Mouse (Mus musculus): ENCODE measurements at regions not wholly inside any gene's neighbourhood (a gene's known extent, or its start where the extent isn't known, plus 50 kb on each side); places are given as distances from the start of the nearest gene placed in this dataset.

GRCm38 (mm10) chr17:84009194-84009593 lies 161.4 kb upstream of the Haao start:
- peak overlapping the region; percentile 32; the same call in 1 of the 2 replicates for H3K27ac ChIP-seq (replicated peaks; ENCODE audit: low read depth, low read length)
- H3K27me3 ChIP-seq (ENCODE audit: control insufficient read depth, insufficient read depth, low read length), result no peaks in the 10 kb centered on the region
- no peaks in the 10 kb centered on the region for H3K9me3 ChIP-seq (replicated peaks; ENCODE audit: control insufficient read depth, low read length)
- peaks cover 3% of the 10 kb centered on the region for H3K4me1 ChIP-seq (ENCODE audit: control insufficient read depth, insufficient read depth, low read length)
- H3K36me3 ChIP-seq (replicated peaks; ENCODE audit: control insufficient read depth, insufficient read depth, low read depth, low read length), result no peaks in the 10 kb centered on the region
- 38% methylated on average over 8 of the region's 8 CpGs for WGBS
- DNase-seq (ENCODE audit: low spot score) (no peak), ATAC-seq (replicated peaks; ENCODE audit: insufficient number of reproducible peaks, low FRiP score, low TSS enrichment, low read depth) (no peak)
- H3K4me3 ChIP-seq (ENCODE audit: low read depth, low read length), result no peak overlapping the region
- H3K9ac ChIP-seq (replicated peaks; ENCODE audit: low read length), result no peak overlapping the region
- H3K4me2 ChIP-seq (ENCODE audit: low read depth, low read length), result no peak overlapping the region

GRCm38 (mm10) chr17:84008682-84009052 lies 160.9 kb upstream of the Haao start:
- WGBS, result 27% methylated on average over 7 of the region's 7 CpGs
- H3K27me3 ChIP-seq (ENCODE audit: control insufficient read depth, insufficient read depth, low read length), result no peaks in the 10 kb centered on the region
- H3K4me3 ChIP-seq (ENCODE audit: low read depth, low read length), result no peak overlapping the region
- H3K36me3 ChIP-seq (replicated peaks; ENCODE audit: control insufficient read depth, insufficient read depth, low read depth, low read length), result no peaks in the 10 kb centered on the region
- no peak overlapping the region for H3K9ac ChIP-seq (replicated peaks; ENCODE audit: low read length)
- no peak overlapping the region for H3K4me2 ChIP-seq (ENCODE audit: low read depth, low read length)
- DNase-seq (ENCODE audit: low spot score), result no peak
- no peak for ATAC-seq (replicated peaks; ENCODE audit: insufficient number of reproducible peaks, low FRiP score, low TSS enrichment, low read depth)
- H3K27ac ChIP-seq (replicated peaks; ENCODE audit: low read depth, low read length), result no peak overlapping the region; the same call in 1 of the 2 replicates
- H3K9me3 ChIP-seq (replicated peaks; ENCODE audit: control insufficient read depth, low read length), result no peaks in the 10 kb centered on the region
- peaks cover 7% of the 10 kb centered on the region for H3K4me1 ChIP-seq (ENCODE audit: control insufficient read depth, insufficient read depth, low read length)

GRCm38 (mm10) chr17:84008035-84008681 lies 160.4 kb upstream of the Haao start:
- 0 out of 2 replicates have a peak, but pooled peaks have one; percentile 7 for ATAC-seq (replicated peaks; ENCODE audit: insufficient number of reproducible peaks, low FRiP score, low TSS enrichment, low read depth)
- H3K9ac ChIP-seq (replicated peaks; ENCODE audit: low read length), result no peak overlapping the region
- DNase-seq (ENCODE audit: low spot score), result no peak
- 78% methylated on average over 12 of the region's 12 CpGs for WGBS
- peaks cover 7% of the 10 kb centered on the region for H3K4me1 ChIP-seq (ENCODE audit: control insufficient read depth, insufficient read depth, low read length)
- no peak overlapping the region for H3K27ac ChIP-seq (replicated peaks; ENCODE audit: low read depth, low read length)
- no peaks in the 10 kb centered on the region for H3K9me3 ChIP-seq (replicated peaks; ENCODE audit: control insufficient read depth, low read length)
- H3K36me3 ChIP-seq (replicated peaks; ENCODE audit: control insufficient read depth, insufficient read depth, low read depth, low read length), result no peaks in the 10 kb centered on the region
- H3K4me2 ChIP-seq (ENCODE audit: low read depth, low read length), result no peak overlapping the region
- H3K4me3 ChIP-seq (ENCODE audit: low read depth, low read length), result no peak overlapping the region
- no peaks in the 10 kb centered on the region for H3K27me3 ChIP-seq (ENCODE audit: control insufficient read depth, insufficient read depth, low read length)

- Histone ChIP-seq H3K9ac (replicated peaks; ENCODE audit: low read length) (no peak overlapping the region), H3K4me3 (ENCODE audit: low read depth, low read length) (no peak overlapping the region), H3K9me3 (replicated peaks; ENCODE audit: control insufficient read depth, low read length) (no peaks in the 10 kb centered on the region), H3K27ac (replicated peaks; ENCODE audit: low read depth, low read length) (no peak overlapping the region), H3K4me2 (ENCODE audit: low read depth, low read length) (no peak overlapping the region), H3K4me1 (ENCODE audit: control insufficient read depth, insufficient read depth, low read length) (peaks cover 7% of the 10 kb centered on the region), H3K27me3 (ENCODE audit: control insufficient read depth, insufficient read depth, low read length) (no peaks in the 10 kb centered on the region), H3K36me3 (replicated peaks; ENCODE audit: control insufficient read depth, insufficient read depth, low read depth, low read length) (no peaks in the 10 kb centered on the region)
- ATAC-seq (replicated peaks; ENCODE audit: insufficient number of reproducible peaks, low FRiP score, low TSS enrichment, low read depth) (no peak), DNase-seq (ENCODE audit: low spot score) (no peak)
- 90% methylated on average over 9 of the region's 9 CpGs for WGBS
Measured at GRCm38 (mm10) chr17:84006748-84007147, 159.0 kb upstream of the Haao start.

GRCm38 (mm10) chr17:84004237-84004636 lies 156.5 kb upstream of the Haao start:
- Histone ChIP-seq H3K36me3 (replicated peaks; ENCODE audit: control insufficient read depth, insufficient read depth, low read depth, low read length) (no peaks in the 10 kb centered on the region), H3K9me3 (replicated peaks; ENCODE audit: control insufficient read depth, low read length) (no peaks in the 10 kb centered on the region), H3K9ac (replicated peaks; ENCODE audit: low read length) (peak overlapping the region; percentile 28), H3K4me2 (ENCODE audit: low read depth, low read length) (no peak overlapping the region), H3K4me1 (ENCODE audit: control insufficient read depth, insufficient read depth, low read length) (peaks cover 7% of the 10 kb centered on the region), H3K27ac (replicated peaks; ENCODE audit: low read depth, low read length) (no peak overlapping the region; the same call in 1 of the 2 replicates), H3K4me3 (ENCODE audit: low read depth, low read length) (no peak overlapping the region), H3K27me3 (ENCODE audit: control insufficient read depth, insufficient read depth, low read length) (no peaks in the 10 kb centered on the region)
- ATAC-seq (replicated peaks; ENCODE audit: insufficient number of reproducible peaks, low FRiP score, low TSS enrichment, low read depth), result no peak
- WGBS, result 28% methylated on average over 6 of the region's 6 CpGs
- no peak for DNase-seq (ENCODE audit: low spot score)

GRCm38 (mm10) chr17:84003489-84004234 lies 155.9 kb upstream of the Haao start:
- no peak for ATAC-seq (replicated peaks; ENCODE audit: insufficient number of reproducible peaks, low FRiP score, low TSS enrichment, low read depth)
- 40% methylated on average over 9 of the region's 9 CpGs for WGBS
- peak overlapping the region; percentile 28 for H3K9ac ChIP-seq (replicated peaks; ENCODE audit: low read length)
- H3K27me3 ChIP-seq (ENCODE audit: control insufficient read depth, insufficient read depth, low read length), result no peaks in the 10 kb centered on the region
- peaks cover 7% of the 10 kb centered on the region for H3K4me1 ChIP-seq (ENCODE audit: control insufficient read depth, insufficient read depth, low read length)
- H3K36me3 ChIP-seq (replicated peaks; ENCODE audit: control insufficient read depth, insufficient read depth, low read depth, low read length), result no peaks in the 10 kb centered on the region
- H3K27ac ChIP-seq (replicated peaks; ENCODE audit: low read depth, low read length), result no peak overlapping the region; the same call in 1 of the 2 replicates
- H3K9me3 ChIP-seq (replicated peaks; ENCODE audit: control insufficient read depth, low read length), result no peaks in the 10 kb centered on the region
- DNase-seq (ENCODE audit: low spot score), result no peak
- H3K4me2 ChIP-seq (ENCODE audit: low read depth, low read length), result no peak overlapping the region
- no peak overlapping the region for H3K4me3 ChIP-seq (ENCODE audit: low read depth, low read length)

- WGBS, result 83% methylated on average over 6 of the region's 6 CpGs
Measured at GRCm38 (mm10) chr17:84002939-84003338, 155.2 kb upstream of the Haao start.

GRCm38 (mm10) chr17:84002327-84002726 lies 154.6 kb upstream of the Haao start:
- no peak overlapping the region for H3K27ac ChIP-seq (replicated peaks; ENCODE audit: low read depth, low read length)
- no peaks in the 10 kb centered on the region for H3K27me3 ChIP-seq (ENCODE audit: control insufficient read depth, insufficient read depth, low read length)
- 95% methylated on average over 16 of the region's 16 CpGs for WGBS
- no peak overlapping the region for H3K4me2 ChIP-seq (ENCODE audit: low read depth, low read length)
- H3K9ac ChIP-seq (replicated peaks; ENCODE audit: low read length), result no peak overlapping the region
- peaks cover 7% of the 10 kb centered on the region for H3K4me1 ChIP-seq (ENCODE audit: control insufficient read depth, insufficient read depth, low read length)
- DNase-seq (ENCODE audit: low spot score) (no peak), ATAC-seq (replicated peaks; ENCODE audit: insufficient number of reproducible peaks, low FRiP score, low TSS enrichment, low read depth) (no peak)
- no peaks in the 10 kb centered on the region for H3K36me3 ChIP-seq (replicated peaks; ENCODE audit: control insufficient read depth, insufficient read depth, low read depth, low read length)
- no peak overlapping the region for H3K4me3 ChIP-seq (ENCODE audit: low read depth, low read length)
- H3K9me3 ChIP-seq (replicated peaks; ENCODE audit: control insufficient read depth, low read length), result no peaks in the 10 kb centered on the region

More at GRCm38 (mm10) chr17:84002939-84003338, 155.2 kb upstream of the Haao start:
- no peak overlapping the region for H3K4me3 ChIP-seq (ENCODE audit: low read depth, low read length)
- H3K27ac ChIP-seq (replicated peaks; ENCODE audit: low read depth, low read length), result no peak overlapping the region
- no peak for ATAC-seq (replicated peaks; ENCODE audit: insufficient number of reproducible peaks, low FRiP score, low TSS enrichment, low read depth)
- DNase-seq (ENCODE audit: low spot score), result no peak
- no peaks in the 10 kb centered on the region for H3K27me3 ChIP-seq (ENCODE audit: control insufficient read depth, insufficient read depth, low read length)
- no peaks in the 10 kb centered on the region for H3K36me3 ChIP-seq (replicated peaks; ENCODE audit: control insufficient read depth, insufficient read depth, low read depth, low read length)
- no peak overlapping the region for H3K4me2 ChIP-seq (ENCODE audit: low read depth, low read length)
- H3K9ac ChIP-seq (replicated peaks; ENCODE audit: low read length), result no peak overlapping the region
- H3K9me3 ChIP-seq (replicated peaks; ENCODE audit: control insufficient read depth, low read length), result no peaks in the 10 kb centered on the region
- peaks cover 7% of the 10 kb centered on the region for H3K4me1 ChIP-seq (ENCODE audit: control insufficient read depth, insufficient read depth, low read length)
